Mouse (Mus musculus) ES-Bruce4 (cell line): Measurements from ENCODE around the gene Mettl2. TPM values are rescaled to one million over a fixed set of nuclear protein-coding genes. Genes with fewer than 3 reads are reported as not detected.
"Not testable (repeated sequence)": the region's sequence is repeated elsewhere in the genome, so short reads cannot be mapped to it uniquely, and the experiment has no call there.

Source experiments
- H3K27ac ChIP-seq: 2 replicates; pipeline ENCODE4 v1.5.1; 2012; ENCODE audit warnings: low read length, inconsistent platforms; ENCODE audit not compliant: insufficient read depth
- H3K27me3 ChIP-seq: 2 replicates; pipeline ENCODE4 v1.6.1; 2012; ENCODE audit warnings: mild to moderate bottlenecking, low read length, inconsistent platforms; ENCODE audit not compliant: control insufficient read depth, poor library complexity, insufficient read depth, severe bottlenecking
- H3K36me3 ChIP-seq: 2 replicates; pipeline ENCODE4 v1.6.1; 2012; ENCODE audit warnings: inconsistent platforms, mild to moderate bottlenecking, low read length, moderate library complexity; ENCODE audit not compliant: control insufficient read depth, poor library complexity, insufficient read depth, severe bottlenecking
- H3K4me1 ChIP-seq: one replicate; pipeline ENCODE4 v1.8.1; 2011; ENCODE audit warnings: low read length; ENCODE audit not compliant: control insufficient read depth, insufficient read depth
- H3K4me3 ChIP-seq: 2 replicates; pipeline ENCODE4 v1.5.1; 2011; ENCODE audit warnings: low read depth, mild to moderate bottlenecking, low read length
- H3K9ac ChIP-seq: 2 replicates; pipeline ENCODE4 v1.6.1; 2012; ENCODE audit warnings: low read depth, mild to moderate bottlenecking, inconsistent platforms; ENCODE audit not compliant: poor library complexity, severe bottlenecking
- H3K9me3 ChIP-seq: replicated peaks from 2 replicates; pipeline ENCODE4 v1.6.1; 2012; ENCODE audit warnings: mild to moderate bottlenecking, low read length, inconsistent platforms; ENCODE audit not compliant: control insufficient read depth, poor library complexity, insufficient read depth, severe bottlenecking
- CTCF ChIP-seq: IDR thresholded peaks from one replicate; pipeline ENCODE4 v1.8.1; 2011; ENCODE audit warnings: low read depth, low read length
- EP300 ChIP-seq: IDR thresholded peaks from 2 replicates; pipeline ENCODE4 v1.6.1; 2011; ENCODE audit warnings: low read depth, low read length; ENCODE audit not compliant: insufficient read depth
- POLR2A ChIP-seq: IDR thresholded peaks from one replicate; pipeline ENCODE4 v1.8.1; 2011; ENCODE audit warnings: low read length; ENCODE audit not compliant: insufficient read depth
- polyA plus RNA-seq: library from polyadenylated mRNA; stranded (reverse); fragments of >200 nt; gene quantifications from 2 replicates; pipeline ENCODE4 v1.2.4, GENCODE M21; 2011; ENCODE audit warnings: low read depth; ENCODE audit not compliant: missing spikeins, insufficient read depth, insufficient read length

Gene Mettl2
- polyA plus RNA-seq, 1 experiment, result 43.1 TPM

- Histone ChIP-seq H3K27me3 (no peaks in the 10 kb centered on the region), H3K9ac (peak overlapping the region; percentile 87), H3K9me3 (no peaks in the 10 kb centered on the region), H3K4me3 (peak overlapping the region; percentile 94), H3K27ac (no peak overlapping the region), H3K36me3 (peaks cover 28% of the 10 kb centered on the region), H3K4me1 (no peaks in the 10 kb centered on the region)
- TF ChIP-seq POLR2A, result no peak
- TF ChIP-seq EP300, result no peak
- TF ChIP-seq CTCF, result no peak
Measured at GRCm38 (mm10) chr11:105126520-105127029, 350 bp downstream of the Mettl2 start.

- no peak overlapping the region for H3K27ac ChIP-seq
- no peaks in the 10 kb centered on the region for H3K27me3 ChIP-seq
- no peak overlapping the region for H3K9ac ChIP-seq
- no peaks in the 10 kb centered on the region for H3K4me1 ChIP-seq
- H3K9me3 ChIP-seq, result no peaks in the 10 kb centered on the region
- H3K36me3 ChIP-seq, result peaks cover 83% of the 10 kb centered on the region
- TF ChIP-seq CTCF (no peak), EP300 (no peak)
- no peak overlapping the region for H3K4me3 ChIP-seq
Measured at GRCm38 (mm10) chr11:105135692-105136091, 9.5 kb downstream of the Mettl2 start.

- peaks cover 71% of the 10 kb centered on the region for H3K36me3 ChIP-seq
- not testable (repeated sequence) for H3K9ac ChIP-seq, H3K27ac ChIP-seq, H3K4me1 ChIP-seq, H3K9me3 ChIP-seq, H3K27me3 ChIP-seq, H3K4me3 ChIP-seq
Measured at GRCm38 (mm10) chr11:105137255-105137654, 11.0 kb downstream of the Mettl2 start.

- H3K4me3 ChIP-seq, H3K9me3 ChIP-seq, H3K9ac ChIP-seq, H3K4me1 ChIP-seq, H3K27me3 ChIP-seq, H3K27ac ChIP-seq: not testable (repeated sequence)
- peaks cover 40% of the 10 kb centered on the region for H3K36me3 ChIP-seq
Measured at GRCm38 (mm10) chr11:105140512-105140911, 14.3 kb downstream of the Mettl2 start.

GRCm38 (mm10) chr11:105141115-105141514 lies 14.9 kb downstream of the Mettl2 start:
- H3K9me3 ChIP-seq, result no peaks in the 10 kb centered on the region
- H3K9ac ChIP-seq, result no peak overlapping the region
- H3K27me3 ChIP-seq, result no peaks in the 10 kb centered on the region
- H3K4me1 ChIP-seq, result no peaks in the 10 kb centered on the region
- H3K27ac ChIP-seq, result no peak overlapping the region
- H3K4me3 ChIP-seq, result no peak overlapping the region
- peaks cover 34% of the 10 kb centered on the region for H3K36me3 ChIP-seq
- TF ChIP-seq EP300 (no peak), POLR2A (no peak), CTCF (no peak)

- no peaks in the 10 kb centered on the region for H3K4me1 ChIP-seq
- no peaks in the 10 kb centered on the region for H3K9me3 ChIP-seq
- H3K36me3 ChIP-seq, result peaks cover 13% of the 10 kb centered on the region
- no peak overlapping the region for H3K9ac ChIP-seq
- H3K27me3 ChIP-seq, result no peaks in the 10 kb centered on the region
- H3K27ac ChIP-seq, result no peak overlapping the region
- H3K4me3 ChIP-seq, result no peak overlapping the region
- no peak for TF ChIP-seq EP300
- TF ChIP-seq CTCF, result no peak
- TF ChIP-seq POLR2A, result no peak
Measured at GRCm38 (mm10) chr11:105143564-105143963, 17.3 kb downstream of the Mettl2 start.

GRCm38 (mm10) chr11:105144084-105144483 lies 17.9 kb downstream of the Mettl2 start:
- TF ChIP-seq POLR2A (no peak), CTCF (no peak), EP300 (no peak)
- H3K9ac ChIP-seq, result no peak overlapping the region
- no peaks in the 10 kb centered on the region for H3K27me3 ChIP-seq
- H3K4me3 ChIP-seq, result no peak overlapping the region
- no peaks in the 10 kb centered on the region for H3K9me3 ChIP-seq
- H3K4me1 ChIP-seq, result no peaks in the 10 kb centered on the region
- peaks cover 12% of the 10 kb centered on the region for H3K36me3 ChIP-seq
- H3K27ac ChIP-seq, result no peak overlapping the region
